Mouse (Mus musculus): ENCODE measurements around the gene Spc25. TPM values are rescaled to one million over a fixed set of nuclear protein-coding genes. Genes with fewer than 3 reads are reported as not detected.
A peak's percentile ranks its signal among the peaks of the same experiment; 100 is the strongest.

Gene Spc25
- 4.1 to 7.9 TPM (median 5.0 TPM) in 3 replicates for total RNA-seq (2017)

GRCm38 (mm10) chr2:69205791-69206351 lies at the start of gene Spc25:
TSS of gene Spc25 (minus strand) at chr2:69206194.
- ATAC-seq (replicated peaks; ENCODE audit: insufficient number of reproducible peaks, low FRiP score, low TSS enrichment, poor library complexity, severe bottlenecking), result peak; percentile 100

DNA sequence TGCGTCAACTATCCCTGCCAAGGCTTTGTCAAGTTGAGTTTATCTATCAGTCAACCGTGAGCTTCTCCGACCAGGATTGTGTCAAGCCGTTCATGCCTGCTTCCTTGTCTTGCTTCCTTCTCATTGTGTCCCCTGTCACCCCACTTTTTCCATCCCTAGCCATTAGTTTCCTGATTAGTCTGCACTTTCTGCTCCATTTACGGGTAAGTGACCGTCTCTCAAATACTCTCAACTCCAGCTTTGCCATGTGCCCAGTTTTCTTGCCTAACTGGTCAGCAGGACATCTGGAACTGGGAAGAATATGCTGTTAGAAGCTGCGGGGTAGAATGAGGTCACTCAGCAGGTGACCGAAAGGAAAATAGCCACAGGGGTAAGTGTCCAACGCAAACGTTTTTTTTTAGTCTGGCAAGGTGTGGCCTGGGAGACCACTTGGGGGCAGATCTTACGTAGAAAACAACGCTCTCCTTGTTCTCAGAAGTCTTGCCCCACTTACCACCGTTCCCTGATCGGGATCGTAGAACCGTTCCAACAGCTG lies 42.3 kb upstream of the Spc25 start:
- ATAC-seq (replicated peaks; ENCODE audit: insufficient number of reproducible peaks, low FRiP score, low TSS enrichment, poor library complexity, severe bottlenecking), result no peak

DNA sequence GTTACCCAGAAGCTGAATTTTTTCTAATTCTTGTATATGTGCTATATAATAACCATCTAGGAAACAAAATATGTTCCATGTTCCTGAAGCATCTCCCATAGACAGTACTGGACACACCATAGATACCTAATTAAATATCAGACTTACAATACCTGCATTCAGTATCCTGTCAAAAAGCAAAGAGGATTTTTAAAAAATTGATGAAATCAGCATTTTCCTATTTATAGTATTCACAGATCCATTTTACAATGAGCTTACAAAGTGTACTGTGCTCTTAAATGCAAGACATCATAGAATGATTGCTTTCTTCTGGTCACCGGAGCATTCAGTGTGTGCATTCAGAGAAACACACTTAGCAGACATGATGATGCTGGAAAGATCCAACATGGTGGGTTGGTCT lies 41.1 kb upstream of the Spc25 start:
- ATAC-seq (replicated peaks; ENCODE audit: insufficient number of reproducible peaks, low FRiP score, low TSS enrichment, poor library complexity, severe bottlenecking), result no peak

DNA sequence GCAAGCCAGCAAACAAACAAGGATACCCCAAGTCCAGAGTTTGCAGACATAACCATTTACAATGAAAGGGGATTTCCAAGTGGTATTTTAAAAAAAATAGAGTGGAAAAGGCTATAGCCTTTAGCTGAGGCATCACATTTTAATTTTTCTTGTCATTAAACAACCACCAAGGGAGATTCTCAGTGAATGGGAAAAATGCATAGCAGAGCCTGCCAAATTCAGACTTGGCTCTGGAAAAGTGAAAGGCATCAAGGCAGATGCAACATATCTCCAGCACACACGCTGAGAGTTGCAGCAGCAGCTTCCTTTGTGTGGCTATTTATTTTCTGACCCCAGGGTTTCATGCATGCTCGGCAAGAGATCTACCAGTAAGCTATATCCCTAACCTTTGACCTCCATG lies 38.9 kb upstream of the Spc25 start:
- ATAC-seq (replicated peaks; ENCODE audit: insufficient number of reproducible peaks, low FRiP score, low TSS enrichment, poor library complexity, severe bottlenecking), result no peak

DNA sequence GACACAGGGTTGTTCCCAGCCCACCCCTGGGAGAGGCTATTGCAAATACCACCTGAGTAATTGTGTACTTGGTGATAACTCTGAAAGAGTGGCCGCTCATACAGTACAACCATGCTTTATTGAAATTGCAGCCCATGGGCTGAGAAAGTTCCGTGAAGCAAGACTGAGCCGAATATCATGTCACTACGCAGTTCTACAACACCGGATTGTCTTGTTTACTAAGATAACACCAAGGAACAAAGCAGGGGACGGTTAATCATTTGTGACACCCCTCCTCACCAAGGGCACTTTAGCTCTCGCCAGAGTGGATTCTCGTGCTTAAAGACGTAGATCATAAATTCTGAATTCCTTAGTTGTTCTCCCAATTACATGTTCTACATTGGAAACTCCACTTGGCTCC lies 33.3 kb upstream of the Spc25 start:
- no peak for ATAC-seq (replicated peaks; ENCODE audit: insufficient number of reproducible peaks, low FRiP score, low TSS enrichment, poor library complexity, severe bottlenecking)

DNA sequence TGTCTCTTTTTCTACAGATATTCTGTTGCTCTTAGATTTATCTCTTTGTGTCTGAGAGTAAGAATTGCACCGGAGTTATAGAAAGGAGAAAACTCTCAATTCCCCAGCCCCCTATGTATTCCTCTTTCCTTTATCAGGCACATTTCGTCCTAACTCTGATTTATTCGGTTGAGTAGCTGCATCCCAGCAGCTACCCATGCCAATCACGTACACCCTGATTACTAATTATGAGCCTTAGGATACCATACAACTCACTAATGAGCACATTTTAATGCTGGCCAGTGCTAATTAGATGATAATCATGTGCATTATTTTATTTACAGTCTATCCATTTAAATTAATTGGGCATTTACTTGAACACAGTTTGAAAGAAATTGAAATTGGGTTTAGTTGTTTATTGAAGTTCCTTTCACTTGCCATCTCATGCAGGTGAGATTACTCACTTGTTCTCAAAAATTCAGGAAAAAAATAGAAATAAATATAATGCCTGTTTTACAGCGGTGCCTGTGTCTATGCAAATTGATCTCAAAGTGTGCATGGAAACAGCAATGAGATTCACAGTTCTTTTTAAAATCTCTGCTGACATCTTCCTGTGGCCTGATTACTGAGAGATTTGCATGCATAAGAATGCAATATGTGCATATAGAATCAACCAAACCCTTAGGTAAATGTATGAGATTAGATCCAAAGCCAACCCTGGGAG lies 29.1 kb upstream of the Spc25 start:
- no peak for ATAC-seq (replicated peaks; ENCODE audit: insufficient number of reproducible peaks, low FRiP score, low TSS enrichment, poor library complexity, severe bottlenecking)

- no peak for ATAC-seq (replicated peaks; ENCODE audit: insufficient number of reproducible peaks, low FRiP score, low TSS enrichment, poor library complexity, severe bottlenecking)
Observed at GRCm38 (mm10) chr2:69232101-69232500, 26.1 kb upstream of the Spc25 start.

DNA sequence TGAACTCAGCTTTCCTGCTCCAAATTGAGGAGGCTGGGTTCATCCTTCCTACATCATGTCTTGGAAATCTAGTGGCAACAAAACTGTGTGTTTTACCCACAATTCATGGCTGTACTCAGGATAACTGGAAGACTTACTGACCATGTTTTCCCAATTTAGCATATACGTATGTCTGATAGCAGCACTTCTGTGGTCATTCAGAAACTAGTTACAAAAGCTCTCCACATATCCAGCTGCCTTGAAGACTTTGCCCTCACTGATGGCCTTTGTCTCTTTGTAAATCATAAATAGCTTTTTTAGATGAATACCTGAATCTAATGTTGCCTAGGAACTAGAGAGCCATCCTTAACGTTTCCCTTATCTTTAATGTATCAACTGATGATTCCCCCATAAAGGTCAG lies 24.1 kb upstream of the Spc25 start:
- no peak for ATAC-seq (replicated peaks; ENCODE audit: insufficient number of reproducible peaks, low FRiP score, low TSS enrichment, poor library complexity, severe bottlenecking)

DNA sequence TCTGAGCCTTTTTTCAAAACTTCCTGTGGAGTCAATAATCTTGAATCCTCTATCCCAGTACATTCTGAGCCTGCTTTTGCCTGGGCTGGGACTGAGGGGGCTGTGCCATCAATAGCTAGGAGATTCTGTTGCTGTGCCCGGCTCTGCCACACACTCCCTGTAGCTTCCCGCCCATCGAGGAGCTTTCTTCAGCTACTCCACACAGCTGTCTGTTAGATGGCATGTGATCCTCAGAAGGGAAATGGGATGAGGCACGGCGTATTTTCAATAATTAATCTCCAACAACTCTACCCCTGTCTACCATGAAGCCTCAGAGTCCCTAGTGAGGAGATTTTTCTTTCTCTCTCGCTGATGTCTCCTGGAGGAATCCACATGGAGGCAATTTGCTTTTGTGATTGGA lies 22.6 kb upstream of the Spc25 start:
- ATAC-seq (replicated peaks; ENCODE audit: insufficient number of reproducible peaks, low FRiP score, low TSS enrichment, poor library complexity, severe bottlenecking), result no peak

- no peak for ATAC-seq (replicated peaks; ENCODE audit: insufficient number of reproducible peaks, low FRiP score, low TSS enrichment, poor library complexity, severe bottlenecking)
Observed at GRCm38 (mm10) chr2:69226876-69227275, 20.9 kb upstream of the Spc25 start.

- no peak for ATAC-seq (replicated peaks; ENCODE audit: insufficient number of reproducible peaks, low FRiP score, low TSS enrichment, poor library complexity, severe bottlenecking)
Observed at GRCm38 (mm10) chr2:69224724-69225123, 18.7 kb upstream of the Spc25 start.

DNA sequence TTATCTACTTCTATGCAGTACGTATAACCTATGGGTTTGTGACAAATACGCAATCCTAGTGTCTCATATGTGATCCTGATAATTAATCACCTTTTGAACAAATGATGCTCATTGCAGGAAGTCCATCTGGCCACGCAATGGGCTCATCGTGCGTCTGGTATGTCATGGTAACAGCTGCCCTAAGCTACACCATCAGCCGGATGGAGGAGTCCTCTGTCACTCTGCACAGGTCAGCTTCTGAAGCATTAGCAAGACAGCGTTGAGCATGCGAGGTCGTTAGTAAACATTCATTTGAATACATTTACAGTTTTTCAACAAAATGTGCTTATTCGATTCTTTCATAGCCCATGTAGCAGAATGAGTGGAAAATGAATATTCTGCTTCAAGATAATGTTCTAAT lies 16.8 kb upstream of the Spc25 start:
- no peak for ATAC-seq (replicated peaks; ENCODE audit: insufficient number of reproducible peaks, low FRiP score, low TSS enrichment, poor library complexity, severe bottlenecking)

- no peak for ATAC-seq (replicated peaks; ENCODE audit: insufficient number of reproducible peaks, low FRiP score, low TSS enrichment, poor library complexity, severe bottlenecking)
Observed at GRCm38 (mm10) chr2:69221868-69222416, 15.9 kb upstream of the Spc25 start.

GRCm38 (mm10) chr2:69215242-69215641 lies 9.2 kb upstream of the Spc25 start:
- no peak for ATAC-seq (replicated peaks; ENCODE audit: insufficient number of reproducible peaks, low FRiP score, low TSS enrichment, poor library complexity, severe bottlenecking)

GRCm38 (mm10) chr2:69212652-69213051 lies 6.7 kb upstream of the Spc25 start:
- no peak for ATAC-seq (replicated peaks; ENCODE audit: insufficient number of reproducible peaks, low FRiP score, low TSS enrichment, poor library complexity, severe bottlenecking)

DNA sequence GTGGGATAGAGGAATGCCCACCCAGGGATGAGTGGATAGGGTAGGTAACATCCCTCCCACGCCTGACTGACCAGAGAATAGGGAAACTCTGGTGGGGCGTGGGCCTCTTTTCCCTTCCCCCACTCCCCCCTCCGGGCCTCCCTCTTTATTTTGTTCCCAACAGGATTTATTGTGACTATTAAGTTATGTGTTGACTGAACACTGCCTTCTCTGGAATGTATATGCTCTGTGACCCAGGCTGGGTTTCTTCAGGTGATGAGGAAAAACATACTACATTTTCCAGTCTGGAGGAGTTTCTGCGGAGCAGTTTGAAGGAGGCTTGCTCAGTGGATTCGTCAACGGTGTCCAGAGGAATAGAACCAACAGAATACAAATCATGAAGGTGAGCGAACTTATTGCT lies 4.8 kb upstream of the Spc25 start, which contains the start of gene G6pc2:
Gene G6pc2, plus strand, starts transcription at position 301 of the 400 bp plus-strand sequence.
- no peak for ATAC-seq (replicated peaks; ENCODE audit: insufficient number of reproducible peaks, low FRiP score, low TSS enrichment, poor library complexity, severe bottlenecking)

- ATAC-seq (replicated peaks; ENCODE audit: insufficient number of reproducible peaks, low FRiP score, low TSS enrichment, poor library complexity, severe bottlenecking), result no peak
Observed at GRCm38 (mm10) chr2:69209684-69210083, 3.7 kb upstream of the Spc25 start.

GRCm38 (mm10) chr2:69206523-69206922 lies 529 bp upstream of the Spc25 start:
- no peak for ATAC-seq (replicated peaks; ENCODE audit: insufficient number of reproducible peaks, low FRiP score, low TSS enrichment, poor library complexity, severe bottlenecking)

- no peak for ATAC-seq (replicated peaks; ENCODE audit: insufficient number of reproducible peaks, low FRiP score, low TSS enrichment, poor library complexity, severe bottlenecking)
Observed at GRCm38 (mm10) chr2:69205185-69205584, 809 bp downstream of the Spc25 start.

DNA sequence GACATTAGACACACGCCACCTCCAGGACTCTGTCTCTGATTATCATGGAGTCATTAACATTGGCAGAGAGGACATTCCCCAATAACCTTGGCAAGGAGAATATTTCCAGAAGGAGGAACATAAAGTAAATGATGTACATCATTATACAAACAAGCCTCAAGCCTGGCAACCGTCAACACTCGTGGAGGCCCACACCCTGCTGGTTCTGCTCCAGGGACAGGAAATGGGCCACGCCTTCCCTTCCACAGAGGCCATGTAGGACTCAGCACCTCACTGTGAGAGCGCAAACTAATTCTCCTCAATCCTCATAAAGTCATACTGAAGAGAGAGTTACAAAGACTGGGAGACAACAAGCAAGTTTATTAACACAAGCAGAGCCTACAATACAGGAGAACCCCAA lies 12.4 kb downstream of the Spc25 start:
- ATAC-seq (replicated peaks; ENCODE audit: insufficient number of reproducible peaks, low FRiP score, low TSS enrichment, poor library complexity, severe bottlenecking), result no peak

All from monocyte, adult 5-6 weeks (primary cell).